Mouse (Mus musculus) left cerebral cortex, adult 2 months (tissue): ENCODE measurements at regions not wholly inside any gene's neighbourhood (a gene's known extent, or its start where the extent isn't known, plus 50 kb on each side); places are given as distances from the start of the nearest gene placed in this dataset.
"Not testable (repeated sequence)": the region's sequence is repeated elsewhere in the genome, so short reads cannot be mapped to it uniquely, and the experiment has no call there.

Source experiments
- DNase-seq, 2 experiments: peaks; one replicate each; pipeline ENCODE4 v3.0.0; 2021 to 2022; ENCODE audit warnings: low spot score in 2 of 2, mixed read lengths in 1 of 2; ENCODE audit errors: extremely low spot score in 1 of 2
- H3K27ac ChIP-seq: fragments of 200-600 bp; 2 replicates; pipeline ENCODE4 v1.8.1; 2022
- H3K4me3 ChIP-seq: fragments of 200-600 bp; 2 replicates; pipeline ENCODE4 v1.8.1; 2022
- CTCF ChIP-seq: fragments of 200-600 bp; IDR thresholded peaks from 2 replicates; pipeline ENCODE4 v1.8.1; 2022; ENCODE audit warnings: antibody characterized with exemption, mild to moderate bottlenecking, moderate library complexity
- intact Hi-C: fragments of 180-260 bp; cut with DNase I; formaldehyde crosslinking; loops from one replicate; pipeline ENCODE4 v1.15.1; 2025

DNA sequence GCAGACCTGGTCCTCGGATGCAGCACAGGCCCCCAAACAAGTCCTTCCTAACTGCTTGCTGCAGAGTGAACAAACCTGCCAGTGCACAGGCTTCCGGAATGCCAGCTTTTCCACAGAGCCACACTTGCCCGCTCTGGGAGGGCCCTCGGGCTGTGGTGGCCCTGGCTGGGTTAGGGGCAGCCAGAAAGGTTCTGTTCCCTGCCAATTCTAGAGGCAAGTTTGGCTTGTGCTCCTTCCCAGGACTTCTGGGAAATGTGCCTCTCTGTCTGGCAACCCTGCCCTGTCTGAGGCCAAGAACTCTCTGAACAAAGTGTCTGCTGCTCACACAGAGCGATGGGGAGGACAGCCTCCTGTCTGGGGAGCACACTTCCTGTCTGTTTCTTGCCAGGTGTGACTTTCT is 66.4 kb downstream of the Xrcc2 start:
- no peak for TF ChIP-seq CTCF
- intact Hi-C loops: no loop called here

DNA sequence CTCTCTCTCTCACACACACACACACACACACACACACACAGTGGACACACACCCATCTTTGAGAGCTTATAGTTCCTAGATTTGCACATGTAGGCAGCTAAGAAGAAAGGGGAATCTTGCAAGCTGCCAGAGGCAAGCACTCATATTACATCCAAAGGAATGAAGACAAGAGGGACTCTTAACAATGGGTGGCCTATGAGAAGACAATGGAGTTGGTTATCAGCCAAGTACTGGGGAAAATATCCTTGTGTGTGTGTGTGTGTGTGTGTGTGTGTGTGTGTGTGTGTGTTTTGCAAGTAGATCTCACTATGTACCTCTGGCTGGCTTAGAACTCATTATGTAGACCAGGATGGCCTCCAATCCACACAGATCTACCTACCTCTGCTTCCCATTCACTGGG is 67.5 kb downstream of the Xrcc2 start:
- no peak overlapping the region for H3K4me3 ChIP-seq
- TF ChIP-seq CTCF: no peak
- DNase-seq: no peak
- no peak overlapping the region for H3K27ac ChIP-seq
- intact Hi-C loops: no loop called here

More for the DNA sequence above, 66.4 kb downstream of the Xrcc2 start:
- H3K27ac ChIP-seq: no peak overlapping the region
- no peak overlapping the region for H3K4me3 ChIP-seq
- DNase-seq: peak; percentile 18 to 30

GRCm38 (mm10) chr5:25632861-25633535 is 72.6 kb downstream of the Xrcc2 start:
- H3K27ac ChIP-seq: no peak overlapping the region
- H3K4me3 ChIP-seq: no peak overlapping the region
- intact Hi-C loops: no loop called here
- DNase-seq: no peak
- peak; percentile 8; the same call in 1 of the 2 replicates for TF ChIP-seq CTCF

GRCm38 (mm10) chr5:25629731-25630130 is 75.9 kb downstream of the Xrcc2 start:
- no peak overlapping the region for H3K4me3 ChIP-seq
- no peak overlapping the region for H3K27ac ChIP-seq
- intact Hi-C loops: no loop called here
- no peak for DNase-seq
- no peak for TF ChIP-seq CTCF

DNA sequence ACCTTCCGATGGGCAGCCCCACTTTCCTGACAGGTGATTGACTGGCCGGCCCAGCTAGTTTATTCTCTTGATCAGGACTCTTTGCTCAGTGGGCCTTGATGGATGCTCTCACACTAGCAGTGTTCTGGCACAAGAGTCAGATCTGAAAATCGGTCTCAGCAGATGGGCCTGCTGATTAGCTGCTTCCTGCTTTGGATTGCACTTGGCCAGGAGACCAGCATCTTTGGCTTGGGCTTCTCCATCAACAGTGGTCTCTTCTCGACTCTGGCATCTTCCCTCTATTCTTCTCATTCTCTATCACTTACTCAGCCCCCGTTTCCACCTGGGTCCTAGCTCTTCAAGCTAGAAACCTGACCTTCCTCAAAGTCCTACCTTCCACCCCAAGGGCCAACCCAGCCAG is 77.1 kb downstream of the Xrcc2 start:
- Histone ChIP-seq H3K4me3 (no peak overlapping the region), H3K27ac (no peak overlapping the region)
- TF ChIP-seq CTCF: no peak
- intact Hi-C loops: no loop called here
- DNase-seq: no peak

DNA sequence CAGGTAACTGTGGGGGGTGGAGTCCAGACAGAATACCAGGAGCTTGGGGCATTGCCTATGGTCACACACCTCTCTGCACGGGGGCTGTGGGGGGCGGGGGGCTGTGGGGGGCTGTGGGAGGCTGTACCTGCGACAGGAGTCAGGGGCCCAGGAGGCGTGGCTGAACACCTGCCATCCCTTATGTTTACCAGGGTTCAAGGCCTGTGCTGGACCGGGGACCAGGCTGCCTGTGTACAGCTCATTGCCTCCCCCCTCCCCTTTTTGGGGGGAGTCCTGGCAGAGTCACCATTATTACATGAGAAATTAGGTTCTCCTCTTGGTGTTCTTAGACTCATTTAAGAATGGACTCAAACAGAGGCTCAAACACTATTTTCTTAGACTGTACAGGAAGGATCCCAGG is 78.5 kb downstream of the Xrcc2 start:
- TF ChIP-seq CTCF: no peak
- Histone ChIP-seq H3K27ac (no peak overlapping the region), H3K4me3 (no peak overlapping the region)
- intact Hi-C loops: no loop called here
- DNase-seq: no peak

DNA sequence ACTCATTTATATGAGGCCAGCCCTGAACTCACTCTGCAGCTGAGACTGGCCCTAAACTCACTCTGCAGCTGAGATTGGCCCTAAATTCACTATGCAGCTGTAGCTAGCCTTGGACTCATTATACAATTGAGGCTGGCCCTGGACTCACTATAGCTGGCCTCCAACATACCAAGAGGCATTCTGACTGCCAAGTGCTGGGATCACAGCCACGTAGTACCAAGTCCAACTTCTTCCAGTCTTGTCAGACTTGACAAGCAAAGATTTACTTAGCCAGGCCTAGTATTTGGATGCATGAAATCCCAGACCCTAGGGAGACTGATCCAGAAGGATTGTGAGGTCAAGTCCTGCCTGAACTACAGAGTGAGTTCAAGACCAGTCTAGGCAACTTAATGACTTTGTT is 81.6 kb downstream of the Xrcc2 start:
- Histone ChIP-seq H3K27ac (no peak overlapping the region), H3K4me3 (no peak overlapping the region)
- intact Hi-C loops: no loop called here
- DNase-seq: no peak
- TF ChIP-seq CTCF: no peak

GRCm38 (mm10) chr5:25619872-25620271 is 85.8 kb downstream of the Xrcc2 start:
- Histone ChIP-seq H3K27ac (no peak overlapping the region), H3K4me3 (no peak overlapping the region)
- TF ChIP-seq CTCF: no peak
- intact Hi-C loops: no loop called here
- no peak for DNase-seq

DNA sequence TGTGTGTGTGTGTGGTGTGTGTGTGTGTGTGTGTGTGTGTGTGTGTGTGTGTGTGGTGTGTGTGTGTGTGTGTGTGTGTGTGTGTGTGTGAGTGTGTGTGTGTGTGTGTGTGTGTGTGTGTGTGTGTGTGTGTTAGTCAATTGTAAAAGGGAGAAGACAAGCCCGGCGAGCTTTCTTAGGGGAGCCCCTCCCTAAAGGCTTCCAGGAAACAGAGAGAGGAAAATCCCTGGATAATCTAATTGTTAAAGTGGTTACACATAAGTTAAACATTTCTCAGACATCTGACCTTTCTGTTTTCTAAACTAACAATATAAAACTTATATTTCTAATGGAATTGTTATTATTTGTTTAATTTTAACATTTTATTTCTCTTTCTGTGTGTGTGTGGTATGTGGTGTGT is 86.3 kb downstream of the Xrcc2 start:
- DNase-seq, intact Hi-C loops, H3K27ac ChIP-seq, H3K4me3 ChIP-seq: not testable (repeated sequence)

- Histone ChIP-seq H3K27ac (no peak overlapping the region), H3K4me3 (no peak overlapping the region)
- intact Hi-C loops: loop anchor here (1.0 to 5.0 kb wide), 2 partner anchors 115 to 192 kb away; no protein-coding TSS in a partner anchor
- no peak for DNase-seq
- TF ChIP-seq CTCF: no peak
These were observed 91.0 kb downstream of the Xrcc2 start for GRCm38 (mm10) chr5:25614659-25615061.

DNA sequence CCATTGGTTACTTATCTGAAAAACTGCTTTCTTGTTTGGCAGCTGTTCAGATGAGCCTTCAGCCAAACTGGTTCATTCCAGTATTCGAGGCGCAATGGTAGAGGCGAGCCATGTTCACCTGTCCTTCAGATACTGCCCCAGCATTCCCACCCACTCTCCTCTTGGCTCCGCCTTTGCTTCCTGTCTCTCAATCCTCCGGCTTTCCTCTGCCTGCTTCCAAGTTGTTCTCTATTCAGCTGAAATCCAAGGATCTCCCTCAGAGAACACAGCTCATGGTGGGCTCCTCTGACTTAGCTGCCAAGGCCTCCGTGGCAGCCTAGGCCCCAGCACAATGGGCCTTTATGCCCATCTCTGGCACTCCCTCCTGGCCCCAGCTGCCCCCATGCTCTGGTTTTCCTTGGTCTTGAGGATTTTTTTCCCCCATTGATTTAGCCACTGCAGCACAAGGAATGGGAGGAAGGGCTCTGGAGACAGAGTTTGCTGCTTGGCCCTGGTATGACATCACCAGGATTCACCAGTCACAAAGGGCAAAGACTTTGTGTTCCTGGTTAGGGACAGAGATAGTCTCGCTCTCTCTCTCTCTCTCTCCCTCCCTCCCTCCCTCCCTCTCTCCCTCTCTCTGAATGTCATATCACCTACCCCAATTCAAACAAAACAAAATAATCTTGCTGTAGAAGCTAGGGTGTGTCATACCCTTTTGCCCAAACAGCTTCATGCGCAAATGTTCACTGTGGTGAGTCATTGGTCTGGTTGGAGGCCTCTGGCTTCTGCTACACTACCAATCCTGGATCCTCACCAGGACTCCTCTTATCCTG is 91.6 kb downstream of the Xrcc2 start:
- Histone ChIP-seq H3K4me3 (no peak overlapping the region), H3K27ac (0 out of 2 replicates have a peak overlapping the region, but pooled peaks have one; percentile 11)
- TF ChIP-seq CTCF: no peak
- intact Hi-C loops: loop anchor here (1.0 to 5.0 kb wide), 2 partner anchors 115 to 192 kb away; no protein-coding TSS in a partner anchor
- peak; percentile 26 to 41 for DNase-seq

DNA sequence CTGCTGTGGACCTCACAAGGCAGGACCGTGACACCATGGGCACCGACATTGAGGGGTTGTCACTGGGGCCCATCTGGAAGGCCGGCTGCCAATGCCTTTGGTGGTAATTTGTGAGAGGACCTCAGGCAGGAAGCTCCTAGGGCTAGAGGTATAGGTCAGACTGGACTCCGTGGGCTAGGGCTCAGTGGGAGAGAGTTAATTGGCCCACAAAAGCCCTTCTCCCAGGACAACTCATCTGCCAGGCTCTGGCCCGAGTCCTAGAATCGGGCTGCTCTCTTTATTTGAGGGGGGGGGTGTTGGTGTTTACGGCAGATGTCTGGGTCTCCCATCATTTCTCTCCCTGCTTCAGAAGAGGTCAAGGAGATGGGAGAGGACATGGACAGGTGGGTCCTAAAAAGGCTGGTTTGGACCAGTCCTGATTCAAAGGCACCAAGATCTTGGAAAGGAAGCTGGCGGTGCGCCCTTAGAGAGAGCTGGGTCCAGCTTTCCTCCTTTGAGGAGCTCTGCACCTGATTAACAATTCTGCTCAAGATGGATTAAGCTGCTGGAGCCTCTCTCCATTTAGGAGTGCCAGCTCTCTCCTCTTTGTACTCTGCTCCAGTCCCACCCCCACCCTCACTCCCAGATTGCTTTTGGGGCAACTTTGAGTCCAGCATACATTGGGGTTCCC is 93.5 kb downstream of the Xrcc2 start:
- intact Hi-C loops: loop anchor here (5.0 kb wide), 1 partner anchor 190 kb away; no protein-coding TSS in a partner anchor
- DNase-seq: peak in 1 of 2 experiments; percentile 15
- Histone ChIP-seq H3K27ac (no peak overlapping the region), H3K4me3 (no peak overlapping the region)
- TF ChIP-seq CTCF: no peak
